21 mouse cellular contexts compared by ENCODE assay signal in the genomic region with DNA sequence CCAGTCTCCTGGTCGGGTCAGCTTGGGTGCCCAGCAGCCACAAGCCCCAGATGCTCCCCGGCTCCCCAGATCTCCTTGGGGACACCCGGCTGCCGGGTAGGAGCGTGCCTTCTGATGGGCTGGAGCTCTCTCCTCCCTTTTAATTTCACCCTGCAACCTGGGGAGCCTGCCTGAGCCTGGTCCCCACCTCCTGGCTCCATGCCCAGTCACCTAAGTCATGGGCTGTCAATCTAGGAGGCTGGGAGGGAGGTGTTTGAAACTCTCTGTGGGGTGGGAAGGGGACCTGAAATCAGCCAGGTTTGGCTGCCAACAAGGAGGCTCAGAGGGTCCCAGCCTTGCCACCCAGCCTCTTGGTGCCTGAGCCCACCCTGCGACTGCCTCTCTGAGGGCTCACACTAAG. TPM values are rescaled to one million over a fixed set of nuclear protein-coding genes. Genes with fewer than 3 reads are reported as not detected.
DNase-seq lines count a peak whose midpoint lies in the region; ATAC-seq and TF ChIP-seq lines count a peak whose summit lies in the region.
"Had no signal": no experiment of that assay in that cellular context is flagged by ENCODE, and none has a peak within 500 bp of the region (broad histone marks: within the 10 kb centered on the region; RNA-seq: fewer than 3 reads in every experiment).

A gene (minus strand): TSS at position 113 of the 400 bp plus-strand sequence.

- no peak within 1 kb of the TSS for H3K4me2 ChIP-seq in hindbrain, embryonic 12.5 days (replicated peaks)
- no peak within 1 kb of the TSS for H3K4me2 ChIP-seq in hindbrain, embryonic 14.5 days (replicated peaks)
- no peak within 1 kb of the TSS for H3K4me2 ChIP-seq in lung, embryonic 16.5 days (ENCODE audit: low read depth, low read length)
- H3K4me2 ChIP-seq in lung, postnatal 0 days (replicated peaks; ENCODE audit: low read depth, low read length) = no peak within 1 kb of the TSS
- H3K4me2 ChIP-seq in embryonic facial prominence, embryonic 14.5 days (ENCODE audit: low read depth, low read length) = no peak within 1 kb of the TSS
- H3K4me2 ChIP-seq: forebrain, embryonic 13.5 days; heart, embryonic 13.5 days; limb, embryonic 12.5 days; liver, embryonic 15.5 days had no signal

- 57% methylated on average over 6 of the region's 6 CpGs for WGBS in hindbrain, embryonic 12.5 days
- 56% methylated on average over 6 of the region's 6 CpGs for WGBS in hindbrain, embryonic 14.5 days
- WGBS in lung, embryonic 16.5 days = 61% methylated on average over 6 of the region's 6 CpGs
- WGBS in lung, postnatal 0 days = 70% methylated on average over 6 of the region's 6 CpGs
- 55% methylated on average over 6 of the region's 6 CpGs for WGBS in embryonic facial prominence, embryonic 14.5 days

- H3K9me3 ChIP-seq in hindbrain, embryonic 12.5 days (replicated peaks) = no peaks in the 10 kb centered on the region
- no peaks in the 10 kb centered on the region for H3K9me3 ChIP-seq in hindbrain, embryonic 14.5 days (ENCODE audit: control insufficient read depth, low read length)
- H3K9me3 ChIP-seq in lung, embryonic 16.5 days (ENCODE audit: control insufficient read depth, low read length) = no peaks in the 10 kb centered on the region
- no peaks in the 10 kb centered on the region for H3K9me3 ChIP-seq in lung, postnatal 0 days (ENCODE audit: low read length)
- no peaks in the 10 kb centered on the region for H3K9me3 ChIP-seq in embryonic facial prominence, embryonic 14.5 days (ENCODE audit: control insufficient read depth, low read length)
- H3K9me3 ChIP-seq: forebrain, embryonic 13.5 days; heart, embryonic 13.5 days; limb, embryonic 12.5 days; liver, embryonic 15.5 days had no signal

- no peak for TF ChIP-seq EP300 in lung, postnatal 0 days (IDR thresholded peaks at IDR 0.05)

- no peak within 1 kb of the TSS for H3K27ac ChIP-seq in hindbrain, embryonic 12.5 days
- H3K27ac ChIP-seq in hindbrain, embryonic 14.5 days = no peak within 1 kb of the TSS
- H3K27ac ChIP-seq in lung, embryonic 16.5 days (ENCODE audit: low read length) = no peak within 1 kb of the TSS
- H3K27ac ChIP-seq in lung, postnatal 0 days (ENCODE audit: low read length) = no peak within 1 kb of the TSS
- no peak within 1 kb of the TSS for H3K27ac ChIP-seq in embryonic facial prominence, embryonic 14.5 days (replicated peaks; ENCODE audit: low read depth, low read length)
- H3K27ac ChIP-seq: forebrain, embryonic 13.5 days; heart, embryonic 13.5 days; left cerebral cortex, adult 2 months; limb, embryonic 12.5 days; liver, embryonic 15.5 days had no signal

- no peak for TF ChIP-seq CTCF in lung, postnatal 0 days (IDR thresholded peaks at IDR 0.05)

- H3K27me3 ChIP-seq in hindbrain, embryonic 12.5 days = no peaks in the 10 kb centered on the region
- no peaks in the 10 kb centered on the region for H3K27me3 ChIP-seq in hindbrain, embryonic 14.5 days (ENCODE audit: control insufficient read depth, insufficient read depth, low read length)
- H3K27me3 ChIP-seq in lung, embryonic 16.5 days (ENCODE audit: control insufficient read depth, insufficient read depth, low read depth, low read length) = no peaks in the 10 kb centered on the region
- H3K27me3 ChIP-seq in lung, postnatal 0 days (replicated peaks; ENCODE audit: insufficient read depth, low read length) = no peaks in the 10 kb centered on the region
- no peaks in the 10 kb centered on the region; the same call in 1 of the 2 replicates for H3K27me3 ChIP-seq in embryonic facial prominence, embryonic 14.5 days (replicated peaks; ENCODE audit: control insufficient read depth, insufficient read depth, low read length)
- H3K27me3 ChIP-seq: forebrain, embryonic 13.5 days; limb, embryonic 12.5 days had no signal

- H3K4me3 ChIP-seq in hindbrain, embryonic 12.5 days = no peak within 1 kb of the TSS
- H3K4me3 ChIP-seq in hindbrain, embryonic 14.5 days (replicated peaks; ENCODE audit: low read length) = no peak within 1 kb of the TSS
- H3K4me3 ChIP-seq in lung, embryonic 16.5 days (ENCODE audit: low read length) = no peak within 1 kb of the TSS
- H3K4me3 ChIP-seq in lung, postnatal 0 days (ENCODE audit: low read depth, low read length) = no peak within 1 kb of the TSS
- no peak within 1 kb of the TSS for H3K4me3 ChIP-seq in embryonic facial prominence, embryonic 14.5 days (ENCODE audit: low read depth, low read length)
- H3K4me3 ChIP-seq: forebrain, embryonic 13.5 days; heart, embryonic 13.5 days; left cerebral cortex, adult 2 months; limb, embryonic 12.5 days; liver, embryonic 15.5 days had no signal

- H3K9ac ChIP-seq in hindbrain, embryonic 12.5 days = peak within 1 kb of the TSS; percentile 27; the same call in 1 of the 2 replicates
- no peak within 1 kb of the TSS for H3K9ac ChIP-seq in hindbrain, embryonic 14.5 days
- H3K9ac ChIP-seq in lung, embryonic 16.5 days (ENCODE audit: low read length) = 0 out of 2 replicates have a peak within 1 kb of the TSS, but pooled peaks have one; percentile 7
- no peak within 1 kb of the TSS for H3K9ac ChIP-seq in lung, postnatal 0 days (replicated peaks; ENCODE audit: low read depth)
- no peak within 1 kb of the TSS for H3K9ac ChIP-seq in embryonic facial prominence, embryonic 14.5 days (ENCODE audit: low read depth, low read length)
- H3K9ac ChIP-seq: forebrain, embryonic 13.5 days; heart, embryonic 13.5 days; limb, embryonic 12.5 days; liver, embryonic 15.5 days had no signal

- no peaks in the 10 kb centered on the region for H3K36me3 ChIP-seq in hindbrain, embryonic 12.5 days
- H3K36me3 ChIP-seq in hindbrain, embryonic 14.5 days (replicated peaks; ENCODE audit: control insufficient read depth, insufficient read depth) = no peaks in the 10 kb centered on the region
- H3K36me3 ChIP-seq in lung, embryonic 16.5 days (ENCODE audit: control insufficient read depth, insufficient read depth, low read length) = no peaks in the 10 kb centered on the region
- no peaks in the 10 kb centered on the region for H3K36me3 ChIP-seq in lung, postnatal 0 days (ENCODE audit: insufficient read depth, low read length)
- no peaks in the 10 kb centered on the region for H3K36me3 ChIP-seq in embryonic facial prominence, embryonic 14.5 days (ENCODE audit: control insufficient read depth, insufficient read depth, low read length)
- H3K36me3 ChIP-seq: heart, embryonic 13.5 days; limb, embryonic 12.5 days; liver, embryonic 15.5 days had no signal

- DNase-seq in hindbrain, embryonic 14.5 days (ENCODE audit: low spot score) = no peak
- DNase-seq in lung, postnatal 0 days (ENCODE audit: low spot score) = no peak
- peak; percentile 18 for DNase-seq in 3T3-L1 (ENCODE audit: low read depth, low spot score)
- peak; percentile 65 for DNase-seq in embryonic facial prominence, embryonic 14.5 days (ENCODE audit: low spot score)
- DNase-seq in embryo, embryonic 9.5 days (ENCODE audit: extremely low spot score) = no peak
- no peak for DNase-seq in gastrocnemius, postnatal 10 days
- DNase-seq: cerebellum, adult 9-11 months; heart, postnatal 4 days; kidney, postnatal 14 days; retina, postnatal 1 day; right cerebral cortex, postnatal 4 days had no signal

- ATAC-seq in hindbrain, embryonic 12.5 days (ENCODE audit: low FRiP score) = no peak
- ATAC-seq in hindbrain, embryonic 14.5 days (ENCODE audit: low FRiP score) = no peak
- no peak for ATAC-seq in lung, embryonic 16.5 days (ENCODE audit: low read depth)
- no peak for ATAC-seq in lung, postnatal 0 days
- ATAC-seq in embryonic facial prominence, embryonic 14.5 days (ENCODE audit: low read depth) = peak; percentile 51; the same call in 1 of the 2 replicates
- ATAC-seq: forebrain, embryonic 13.5 days; inflammation-experienced regulatory T-cells, adult 6 months had no signal

- peaks cover 21% of the 10 kb centered on the region for H3K4me1 ChIP-seq in hindbrain, embryonic 12.5 days
- no peaks in the 10 kb centered on the region for H3K4me1 ChIP-seq in hindbrain, embryonic 14.5 days (replicated peaks; ENCODE audit: control insufficient read depth, insufficient read depth, low read length)
- no peaks in the 10 kb centered on the region for H3K4me1 ChIP-seq in lung, embryonic 16.5 days (replicated peaks; ENCODE audit: control insufficient read depth, insufficient read depth, low read length)
- no peaks in the 10 kb centered on the region for H3K4me1 ChIP-seq in lung, postnatal 0 days (ENCODE audit: insufficient read depth, low read depth, low read length)
- H3K4me1 ChIP-seq in embryonic facial prominence, embryonic 14.5 days (ENCODE audit: control insufficient read depth, insufficient read depth, low read length) = no peaks in the 10 kb centered on the region

RNA-seq across cellular contexts. Expression of the gene that starts here (rescaled TPM):
- polyA plus RNA-seq in hindbrain, embryonic 12.5 days (2016; fragmentation: Nextera tagmentation; extraction: Ambion mirVana) = 0.07 and 0.19 TPM in 2 replicates
- not detected in 2 replicates for polyA plus RNA-seq in hindbrain, embryonic 14.5 days (2014; fragmentation: Nextera tagmentation; extraction: Ambion mirVana)
- polyA plus RNA-seq in lung, embryonic 16.5 days (2015; fragmentation: Nextera tagmentation; extraction: Ambion mirVana) = 0.21 and 0.28 TPM in 2 replicates
- 0.17 and 0.20 TPM in 2 replicates for polyA plus RNA-seq in lung, postnatal 0 days (2015; fragmentation: Nextera tagmentation; extraction: Ambion mirVana)
- 0.07 and 0.28 TPM in 2 replicates for polyA plus RNA-seq in embryonic facial prominence, embryonic 14.5 days (2014; fragmentation: Nextera tagmentation; extraction: Ambion mirVana)
- under 1 TPM in 1 of 2 experiments, not detected in 1; 0.09 TPM for total RNA-seq in gastrocnemius, postnatal 10 days (2021)
- total RNA-seq: adrenal gland, postnatal 4 days; heart, postnatal 4 days; megakaryocyte, adult 5-6 weeks had no signal
- polyA plus RNA-seq: forebrain, embryonic 13.5 days had no signal

Comparison
In these comparisons a context has a peak if more than half of its experiments do, and no peak if none do; other contexts are left out.
1. H3K9ac ChIP-seq: peak in hindbrain, embryonic 12.5 days (single experiment) and lung, embryonic 16.5 days (single experiment); none in hindbrain, embryonic 14.5 days (single experiment), lung, postnatal 0 days (single experiment) and embryonic facial prominence, embryonic 14.5 days (single experiment).
2. Peak in DNase-seq and ATAC-seq in embryonic facial prominence, embryonic 14.5 days; RNA of the gene not detected or under 1 TPM.